ENCODE assay signal across 8 mouse cellular contexts in the genomic region with DNA sequence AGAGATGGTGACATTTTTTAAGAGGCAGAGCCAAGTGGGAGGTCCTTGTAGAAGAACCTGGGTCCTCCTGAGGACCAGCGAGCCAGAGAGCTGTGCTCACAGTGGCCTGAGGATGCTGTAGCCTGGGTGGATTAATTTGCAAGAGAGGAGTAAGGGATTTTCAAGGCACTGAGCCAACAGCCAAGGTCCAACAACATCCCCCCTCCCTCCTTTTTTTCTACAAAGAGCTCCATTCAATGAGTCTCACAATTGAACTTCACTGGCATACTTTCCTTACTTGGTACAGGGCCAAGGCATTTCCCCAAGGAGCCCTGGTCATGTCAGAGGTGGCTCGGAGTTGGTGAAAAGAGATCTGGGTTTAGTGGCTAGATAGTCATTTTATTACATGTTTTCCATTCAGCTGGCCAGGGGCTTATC.
DNase-seq lines count a peak whose midpoint lies in the region; ATAC-seq lines count a peak whose summit lies in the region.

No protein-coding gene starts in this region.

- H3K27me3 ChIP-seq in hindbrain, embryonic 12.5 days, result peaks cover 8% of the 10 kb centered on the region; the same call in 1 of the 2 replicates
- no peaks in the 10 kb centered on the region for H3K27me3 ChIP-seq in hindbrain, embryonic 11.5 days (ENCODE audit: control insufficient read depth, insufficient read depth, low read length)
- H3K27me3 ChIP-seq in hindbrain, embryonic 15.5 days, result peaks cover 5% of the 10 kb centered on the region; the same call in 1 of the 2 replicates
- no peaks in the 10 kb centered on the region for H3K27me3 ChIP-seq in stomach, embryonic 15.5 days (replicated peaks)

- H3K9ac ChIP-seq in hindbrain, embryonic 12.5 days, result no peak overlapping the region
- no peak overlapping the region for H3K9ac ChIP-seq in hindbrain, embryonic 11.5 days (ENCODE audit: low read depth, low read length)
- H3K9ac ChIP-seq in hindbrain, embryonic 15.5 days, result no peak overlapping the region
- H3K9ac ChIP-seq in stomach, embryonic 15.5 days, result no peak overlapping the region

- peaks cover 18% of the 10 kb centered on the region for H3K4me1 ChIP-seq in hindbrain, embryonic 12.5 days
- H3K4me1 ChIP-seq in hindbrain, embryonic 11.5 days (replicated peaks; ENCODE audit: control insufficient read depth, insufficient read depth, low read length), result no peaks in the 10 kb centered on the region
- peaks cover 15% of the 10 kb centered on the region for H3K4me1 ChIP-seq in hindbrain, embryonic 15.5 days (replicated peaks)
- peaks cover 15% of the 10 kb centered on the region; the same call in 1 of the 2 replicates for H3K4me1 ChIP-seq in stomach, embryonic 15.5 days

- H3K9me3 ChIP-seq in hindbrain, embryonic 12.5 days (replicated peaks), result no peaks in the 10 kb centered on the region
- no peaks in the 10 kb centered on the region for H3K9me3 ChIP-seq in hindbrain, embryonic 11.5 days (ENCODE audit: control insufficient read depth, low read length)
- H3K9me3 ChIP-seq in hindbrain, embryonic 15.5 days, result no peaks in the 10 kb centered on the region
- H3K9me3 ChIP-seq in stomach, embryonic 15.5 days, result no peaks in the 10 kb centered on the region

- H3K4me2 ChIP-seq in hindbrain, embryonic 12.5 days (replicated peaks), result no peak overlapping the region
- H3K4me2 ChIP-seq in hindbrain, embryonic 11.5 days (replicated peaks; ENCODE audit: low read depth, low read length), result no peak overlapping the region
- no peak overlapping the region for H3K4me2 ChIP-seq in hindbrain, embryonic 15.5 days
- H3K4me2 ChIP-seq in stomach, embryonic 15.5 days, result no peak overlapping the region

- H3K36me3 ChIP-seq in hindbrain, embryonic 12.5 days, result no peaks in the 10 kb centered on the region
- no peaks in the 10 kb centered on the region for H3K36me3 ChIP-seq in hindbrain, embryonic 11.5 days (ENCODE audit: control insufficient read depth, insufficient read depth, low read length)
- H3K36me3 ChIP-seq in hindbrain, embryonic 15.5 days, result no peaks in the 10 kb centered on the region
- no peaks in the 10 kb centered on the region for H3K36me3 ChIP-seq in stomach, embryonic 15.5 days

- H3K4me3 ChIP-seq in hindbrain, embryonic 12.5 days, result no peak overlapping the region
- H3K4me3 ChIP-seq in hindbrain, embryonic 11.5 days (ENCODE audit: low read depth, low read length), result no peak overlapping the region
- no peak overlapping the region for H3K4me3 ChIP-seq in hindbrain, embryonic 15.5 days
- H3K4me3 ChIP-seq in stomach, embryonic 15.5 days (replicated peaks), result no peak overlapping the region

- ATAC-seq in hindbrain, embryonic 12.5 days (ENCODE audit: low FRiP score), result peak; percentile 50; the same call in 1 of the 2 replicates
- no peak for ATAC-seq in hindbrain, embryonic 11.5 days (ENCODE audit: low FRiP score)
- ATAC-seq in hindbrain, embryonic 15.5 days (ENCODE audit: low FRiP score, low read depth), result 0 out of 2 replicates have a peak, but pooled peaks have one; percentile 45
- ATAC-seq in stomach, embryonic 15.5 days (ENCODE audit: insufficient read depth, low FRiP score, low read depth), result no peak

- WGBS in hindbrain, embryonic 12.5 days, result 31% methylated on average over 2 of the region's 2 CpGs
- WGBS in hindbrain, embryonic 11.5 days, result 79% methylated on average over 2 of the region's 2 CpGs
- WGBS in hindbrain, embryonic 15.5 days, result 35% methylated on average over 2 of the region's 2 CpGs
- 35% methylated on average over 2 of the region's 2 CpGs for WGBS in stomach, embryonic 15.5 days

- DNase-seq in hindbrain, embryonic 11.5 days (ENCODE audit: low spot score), result no peak
- DNase-seq in right cerebral cortex, postnatal 10 days (ENCODE audit: low spot score in 2 of 2), result peak; percentile 56 to 59
- DNase-seq in right cerebral cortex, adult 2 months (ENCODE audit: low spot score in 2 of 2), result no peak
- DNase-seq in T-cell, adult 2 months (ENCODE audit: low spot score), result no peak
- DNase-seq in embryo, embryonic 10 days (ENCODE audit: low spot score), result no peak

- H3K27ac ChIP-seq in hindbrain, embryonic 12.5 days, result peak overlapping the region; percentile 52; the same call in 1 of the 2 replicates
- H3K27ac ChIP-seq in hindbrain, embryonic 11.5 days (ENCODE audit: low read depth, low read length), result no peak overlapping the region
- H3K27ac ChIP-seq in hindbrain, embryonic 15.5 days (replicated peaks), result no peak overlapping the region
- peak overlapping the region; percentile 57 for H3K27ac ChIP-seq in stomach, embryonic 15.5 days

Comparison
In these comparisons a context has a peak if more than half of its experiments do, and no peak if none do; other contexts are left out.
1. ATAC-seq: peak in hindbrain, embryonic 12.5 days (single experiment) and hindbrain, embryonic 15.5 days (single experiment); none in hindbrain, embryonic 11.5 days (single experiment) and stomach, embryonic 15.5 days (single experiment).
2. H3K27ac ChIP-seq: peak in hindbrain, embryonic 12.5 days (single experiment) and stomach, embryonic 15.5 days (single experiment); none in hindbrain, embryonic 11.5 days (single experiment) and hindbrain, embryonic 15.5 days (single experiment).
3. DNase-seq: peak in right cerebral cortex, postnatal 10 days (2 of 2); none in hindbrain, embryonic 11.5 days (single experiment), right cerebral cortex, adult 2 months (0 of 2), T-cell, adult 2 months (single experiment) and embryo, embryonic 10 days (single experiment).